Mouse (Mus musculus) stomach, postnatal 0 days (tissue): Measurements from ENCODE around the gene Jmjd6.

Experiments used
- CTCF ChIP-seq: IDR thresholded peaks from 2 replicates; pipeline ENCODE4 v1.5.1; 2016; ENCODE audit warnings: antibody characterized with exemption, low read depth, mild to moderate bottlenecking, moderate library complexity
- EP300 ChIP-seq: optimal IDR thresholded peaks from 2 replicates; pipeline ENCODE3; 2016; ENCODE audit warnings: antibody characterized with exemption

- no peak for TF ChIP-seq EP300
- TF ChIP-seq CTCF: no peak
Observed at GRCm38 (mm10) chr11:116825230-116825629, 18.0 kb downstream of the Jmjd6 start.
